Mouse (Mus musculus): ENCODE measurements around the gene E130308A19Rik.
"Not testable (repeated sequence)": the region's sequence is repeated elsewhere in the genome, so short reads cannot be mapped to it uniquely, and the experiment has no call there.

E130308A19Rik gene

DNA sequence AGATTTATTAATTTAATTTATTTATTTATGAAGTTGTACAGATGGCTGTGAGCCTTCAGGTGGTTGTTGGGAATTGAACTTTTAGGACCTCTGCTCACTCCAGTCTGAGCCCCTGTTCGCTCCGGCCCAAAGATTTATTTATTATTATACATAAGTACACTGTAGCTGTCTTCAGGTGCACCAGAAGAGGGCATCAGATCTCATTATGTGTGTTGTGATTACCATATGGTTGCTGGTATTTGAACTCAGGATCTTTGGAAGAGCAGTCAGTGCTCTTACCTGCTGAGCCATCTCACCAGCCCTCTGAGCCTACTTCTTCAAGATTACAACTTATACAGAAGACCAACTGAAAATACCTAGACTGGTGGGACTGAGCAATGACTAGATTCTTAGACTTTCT, 167.6 kb downstream of the E130308A19Rik start:
- DNase-seq = not testable (repeated sequence)

DNA sequence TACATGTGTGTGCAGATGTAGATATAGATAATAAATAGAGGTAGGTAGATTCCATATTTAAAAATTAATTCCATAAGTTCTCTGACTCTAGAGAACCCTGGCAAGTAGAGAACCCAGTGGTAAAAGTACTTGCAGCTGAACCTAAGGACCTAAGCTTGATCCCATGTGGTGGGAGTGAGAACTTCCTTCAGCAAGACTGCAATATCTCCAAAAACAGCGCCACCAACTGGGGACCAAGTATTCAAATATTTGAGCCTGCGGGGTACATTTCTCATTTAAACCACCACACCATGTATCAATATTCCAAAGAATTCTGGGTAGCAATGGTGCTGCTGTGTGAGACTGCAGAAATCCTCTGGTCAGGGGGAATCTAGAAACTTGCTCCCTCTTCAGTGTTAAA, 168.1 kb downstream of the E130308A19Rik start:
- DNase-seq = no peak

DNA sequence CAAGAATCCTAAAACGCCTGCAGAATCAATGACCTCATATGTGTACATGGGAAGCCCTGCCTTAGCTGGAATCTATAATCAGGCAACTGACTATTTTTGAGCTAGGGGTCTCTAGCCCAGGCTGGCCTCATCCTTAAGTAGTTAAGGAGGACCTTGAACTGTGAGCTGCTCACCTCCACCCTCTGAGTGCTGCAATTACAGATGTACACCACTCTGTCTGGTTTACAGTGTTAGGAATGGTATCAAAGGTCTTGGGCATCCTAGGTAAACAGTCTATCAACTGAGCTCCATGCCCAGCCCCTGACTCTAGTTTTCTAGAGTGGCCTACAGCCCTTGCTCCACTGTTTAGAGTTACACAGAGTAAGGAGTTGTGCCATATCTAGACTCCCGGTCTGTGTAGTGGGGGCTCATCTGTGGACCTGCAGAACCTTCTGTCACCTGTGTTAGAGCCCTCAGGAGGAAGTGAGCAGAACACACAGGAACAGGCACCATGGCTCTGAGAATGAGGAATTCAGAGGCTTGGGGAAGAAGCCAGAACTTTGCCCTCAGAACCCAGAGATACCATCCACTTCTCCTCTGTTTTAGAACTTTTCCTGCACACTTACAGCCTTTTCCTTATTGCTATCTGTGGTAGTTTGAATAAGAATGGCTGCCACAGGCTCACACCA, 169.9 kb downstream of the E130308A19Rik start:
- DNase-seq = no peak

DNA sequence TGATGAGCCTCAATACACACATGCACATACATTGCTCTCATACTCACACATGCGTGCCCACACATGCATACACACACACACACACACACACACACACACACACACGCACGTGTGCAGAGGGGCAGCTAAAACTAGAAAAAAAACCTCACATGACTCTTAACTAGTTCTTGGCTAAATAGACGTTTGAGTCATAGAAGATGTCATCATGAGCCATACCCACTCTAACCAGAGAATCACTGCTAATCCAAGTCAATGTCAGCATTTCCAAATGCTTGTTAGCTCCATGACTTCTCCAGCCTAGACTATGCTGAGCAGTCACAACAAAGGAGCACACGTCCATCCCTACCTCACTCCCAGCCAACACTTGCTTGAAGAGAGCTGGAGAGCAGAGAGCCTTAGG, 174.2 kb downstream of the E130308A19Rik start:
- no peak for DNase-seq

DNA sequence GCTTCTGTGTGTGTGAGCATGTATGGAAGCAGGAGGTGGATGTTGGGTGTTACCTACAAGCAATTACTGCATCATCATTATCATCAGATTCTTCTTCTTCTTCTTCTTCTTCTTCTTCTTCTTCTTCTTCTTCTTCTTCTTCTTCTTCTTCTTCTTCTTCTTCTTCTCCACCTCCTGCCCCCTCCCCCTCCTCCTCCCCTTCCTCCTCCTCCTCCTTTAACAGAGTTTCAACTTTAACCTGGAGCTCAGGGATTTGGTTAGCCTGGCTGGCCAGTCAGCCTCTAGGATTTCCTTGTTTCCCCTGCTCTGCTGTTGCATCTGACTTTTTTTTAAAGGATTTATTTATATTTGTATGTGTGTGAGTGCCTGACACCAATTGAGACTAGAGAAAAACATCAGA, 175.5 kb downstream of the E130308A19Rik start, which contains the start of gene Inip:
Inip (minus strand) TSS at position 101 of the 400 bp plus-strand sequence.
- DNase-seq = no peak

DNA sequence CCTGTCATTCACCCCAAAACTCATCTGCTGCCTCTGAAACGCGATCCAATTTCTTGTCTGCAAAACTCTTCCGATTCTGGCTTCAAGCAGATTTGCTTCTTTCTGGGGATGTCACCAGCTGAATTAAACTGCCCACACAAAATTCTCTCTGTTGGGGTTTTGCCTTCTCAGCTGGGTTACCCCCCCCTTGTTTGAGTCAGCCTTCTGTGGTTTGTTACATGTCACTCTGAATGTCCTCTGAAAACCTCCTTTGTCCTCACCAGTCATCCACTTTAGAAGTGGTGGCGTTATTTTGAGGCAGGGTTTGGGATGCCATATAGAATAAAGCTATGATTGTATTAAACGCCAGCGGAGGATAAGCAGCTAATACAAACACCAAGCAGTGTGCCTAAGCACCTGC, 176.1 kb downstream of the E130308A19Rik start:
- no peak for DNase-seq

DNA sequence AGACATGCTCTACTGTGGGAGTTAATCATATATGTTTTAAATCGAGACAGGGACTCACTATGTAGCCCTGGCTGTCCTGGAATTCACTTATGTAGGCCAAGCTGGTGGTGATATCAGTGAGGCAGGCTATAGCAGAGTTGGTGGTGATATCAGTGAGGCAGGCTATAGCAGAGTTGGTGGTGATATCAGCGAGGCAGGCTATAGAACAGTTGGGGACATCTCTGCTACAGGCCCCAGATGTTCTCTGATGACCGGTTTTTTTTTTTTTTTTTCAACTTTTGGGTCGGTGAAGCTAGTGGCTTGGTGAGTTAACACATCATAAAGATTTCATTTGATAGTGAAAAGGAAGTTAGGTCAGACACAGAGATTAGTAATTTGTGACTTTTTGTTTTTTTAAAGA, 176.8 kb downstream of the E130308A19Rik start:
- no peak for DNase-seq

DNA sequence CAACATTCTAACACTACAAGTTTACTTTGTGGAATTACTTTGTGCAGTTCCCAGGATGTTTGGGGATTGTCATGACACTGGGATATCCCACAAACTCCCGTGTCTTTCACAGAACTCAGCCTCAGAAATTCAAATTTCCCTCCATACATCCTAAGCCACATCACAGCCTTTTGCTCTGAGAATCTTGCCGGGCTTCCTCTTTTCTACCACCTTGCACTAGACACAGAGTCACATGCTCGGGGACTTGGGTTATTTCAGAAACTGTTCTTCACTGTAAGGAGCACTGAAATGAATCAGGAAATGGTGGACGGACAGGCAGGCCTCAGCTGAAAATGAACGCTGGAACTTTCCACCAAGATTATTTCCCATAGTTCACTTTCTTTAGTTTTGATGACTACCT, 177.3 kb downstream of the E130308A19Rik start:
- DNase-seq = no peak

DNA sequence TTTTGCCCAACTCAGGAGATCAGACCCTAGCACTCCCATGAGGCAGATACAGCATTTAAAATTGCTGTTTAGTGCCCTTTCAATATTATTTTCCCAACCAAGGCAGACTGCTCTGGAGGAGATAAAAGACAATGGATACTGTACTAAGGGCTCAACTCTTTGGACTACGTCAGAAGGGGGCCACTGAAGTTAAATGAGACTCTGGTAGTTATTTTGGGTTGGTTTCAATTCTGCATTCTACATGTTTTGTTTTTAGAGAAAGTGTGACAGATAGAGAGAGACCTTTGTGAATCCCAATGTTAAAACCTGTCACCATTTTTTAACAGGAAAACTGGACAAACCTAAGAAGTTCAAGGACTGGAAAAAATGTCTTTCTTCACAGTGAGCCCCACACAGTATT, 178.7 kb downstream of the E130308A19Rik start:
- DNase-seq = no peak

DNA sequence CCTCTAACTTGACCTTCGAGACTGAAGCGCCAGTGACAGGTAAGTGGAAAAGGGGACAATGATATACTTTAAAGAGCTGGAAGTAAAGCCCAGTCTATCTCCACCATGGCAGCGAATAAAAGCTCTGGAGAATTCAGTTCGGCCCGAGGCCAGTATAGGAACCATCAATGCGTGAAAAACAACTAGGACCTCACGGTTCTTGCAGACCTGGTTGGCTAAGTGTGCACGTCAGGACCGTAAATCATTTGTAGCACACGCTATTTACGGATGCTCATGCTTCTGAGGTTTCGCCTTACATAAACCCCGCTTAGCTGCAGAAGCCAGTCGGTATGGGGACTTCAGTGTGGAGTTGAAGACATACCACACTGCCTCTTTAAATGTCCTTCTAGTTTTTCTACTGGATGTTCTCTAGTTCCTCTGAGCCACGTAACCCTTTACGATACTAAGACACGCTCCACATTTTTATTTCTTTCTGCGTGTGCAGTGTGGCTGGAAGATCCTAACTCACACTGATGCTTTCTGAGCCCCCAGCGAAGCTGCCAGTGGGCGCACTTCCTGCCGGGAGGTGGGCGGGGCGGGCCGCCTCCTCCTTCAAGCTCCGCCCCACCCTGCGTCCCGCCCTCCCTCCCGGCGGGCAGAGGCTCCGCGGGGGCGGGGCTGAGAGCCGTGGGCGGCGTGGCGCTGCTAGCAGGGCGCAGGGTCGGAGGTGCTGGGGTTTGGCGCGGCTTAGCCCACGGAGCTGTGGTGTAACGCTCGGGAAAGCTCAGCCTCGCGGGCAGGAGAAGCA, 179.4 kb downstream of the E130308A19Rik start, which contains the start of gene Snx30:
Snx30 (plus strand) TSS at position 660 of the 787 bp plus-strand sequence.
- peak; percentile 92 for DNase-seq

DNA sequence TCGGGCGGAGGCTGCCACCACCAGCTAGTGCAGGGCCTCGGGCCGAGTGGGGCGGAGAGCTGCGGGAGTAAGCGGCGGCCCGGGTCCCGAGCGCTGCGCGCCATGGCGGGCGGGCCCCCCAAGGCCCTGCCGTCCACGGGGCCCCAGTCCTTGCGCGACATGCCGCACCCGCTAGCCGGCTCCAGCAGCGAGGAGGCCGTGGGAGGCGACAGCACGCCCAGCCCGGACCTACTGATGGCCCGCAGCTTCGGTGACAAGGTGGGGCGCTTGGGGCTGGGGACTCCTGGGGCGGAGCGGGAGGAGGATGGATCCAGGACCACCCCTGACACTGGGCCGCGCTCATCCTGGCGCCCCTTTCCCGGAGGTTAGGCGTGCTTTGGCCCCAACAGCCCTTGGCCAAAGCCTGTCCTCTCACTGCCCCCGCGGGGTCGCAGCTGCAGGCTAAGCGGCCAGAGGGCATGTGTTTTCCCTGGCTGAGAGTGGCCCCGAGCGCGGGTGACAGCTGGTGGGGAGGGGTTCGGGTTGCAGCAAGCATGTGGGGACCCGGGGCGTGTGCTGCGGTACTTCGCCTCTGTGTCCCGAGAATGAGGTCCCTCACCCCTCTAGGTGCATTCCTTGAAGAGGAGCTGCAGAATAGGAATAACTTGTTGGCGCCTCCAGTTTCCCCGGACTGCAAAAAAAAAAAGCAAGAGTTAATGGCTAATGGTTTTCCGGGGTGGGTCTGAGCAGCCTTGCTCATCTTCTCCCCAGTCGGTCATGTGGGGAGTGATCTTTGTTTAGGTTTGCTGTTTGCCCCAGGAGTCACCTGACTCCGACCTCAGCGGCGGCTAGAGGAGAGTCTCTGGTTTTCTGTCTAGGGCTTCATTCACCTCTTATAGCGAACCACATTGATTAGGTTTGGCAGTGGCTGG, 180.2 kb downstream of the E130308A19Rik start:
- peak; percentile 78 for DNase-seq

DNA sequence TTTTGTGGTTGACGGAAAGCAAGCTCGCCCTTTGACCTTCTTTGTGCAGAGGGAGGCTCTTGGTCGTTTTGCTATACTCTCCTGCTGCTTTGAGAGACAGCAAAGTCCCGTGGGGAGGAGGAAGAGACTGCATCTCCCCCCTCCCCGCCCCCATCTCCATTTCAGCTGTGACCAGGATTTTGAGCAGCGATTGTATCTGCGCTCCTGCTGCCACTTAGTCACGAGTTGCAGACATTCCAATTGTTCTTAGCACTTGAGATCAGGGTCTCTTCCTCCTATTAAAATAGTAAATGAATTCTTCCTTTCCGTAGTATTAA, 180.8 kb downstream of the E130308A19Rik start:
- DNase-seq = no peak

DNA sequence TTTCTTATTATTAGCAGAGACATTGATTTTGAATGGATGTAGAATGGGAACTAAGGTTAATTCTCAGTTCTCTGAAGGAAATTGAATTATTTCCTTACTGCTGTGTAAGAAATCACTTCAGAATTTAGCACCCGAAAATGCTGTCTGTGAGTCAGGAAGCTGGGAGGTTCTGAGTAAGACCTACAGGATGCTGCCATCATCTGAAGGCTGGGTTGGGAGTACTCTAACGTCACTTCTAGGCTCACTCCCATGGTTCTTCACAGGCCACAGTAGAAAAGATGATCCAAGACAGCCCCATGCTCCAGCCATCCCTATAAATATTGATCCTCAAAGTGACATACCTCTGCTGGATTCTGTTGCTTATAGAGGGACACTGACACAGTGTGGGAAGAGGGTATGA, 181.5 kb downstream of the E130308A19Rik start:
- DNase-seq = peak; percentile 35

DNA sequence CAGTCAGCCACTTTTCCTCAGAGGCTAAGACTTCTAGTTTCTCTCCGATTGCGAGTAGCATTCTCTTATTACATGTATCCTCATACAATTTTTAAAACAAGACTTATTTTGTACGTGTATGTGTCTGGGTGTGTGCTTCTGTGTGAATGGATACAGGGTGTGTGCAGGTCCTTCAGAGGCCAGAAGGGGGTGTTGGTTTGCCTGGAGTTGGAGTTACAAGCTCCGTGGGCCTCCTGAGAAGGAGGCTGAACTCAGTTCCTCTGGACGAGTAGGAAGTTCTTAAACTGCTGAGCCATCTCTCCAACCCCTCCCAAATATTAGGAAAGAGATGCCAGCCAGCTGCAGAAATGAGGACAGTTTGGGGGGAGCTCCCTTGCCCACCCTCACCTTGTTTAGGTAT, 182.4 kb downstream of the E130308A19Rik start:
- DNase-seq = peak; percentile 57
